Mouse (Mus musculus) G1E (cell line): ENCODE measurements around the gene Neil3. TPM values are rescaled to one million over a fixed set of nuclear protein-coding genes. Genes with fewer than 3 reads are reported as not detected.

Source experiments
- ATAC-seq: 2 replicates; pipeline ENCODE4 v1.8.0; 2016; ENCODE audit warnings: mild to moderate bottlenecking; ENCODE audit not compliant: insufficient number of reproducible peaks, poor library complexity, low FRiP score, severe bottlenecking; ENCODE audit errors: extremely low read depth
- DNase-seq: peaks from one replicate; pipeline ENCODE4 v3.0.0; 2012; ENCODE audit warnings: low spot score
- H3K27me3 ChIP-seq: 2 replicates; pipeline ENCODE4 v1.6.1; 2012; ENCODE audit warnings: mild to moderate bottlenecking, low read length, inconsistent platforms; ENCODE audit not compliant: insufficient read depth
- H3K36me3 ChIP-seq: replicated peaks from 2 replicates; pipeline ENCODE3; 2012; ENCODE audit warnings: mild to moderate bottlenecking, inconsistent platforms
- H3K4me1 ChIP-seq: 2 replicates; pipeline ENCODE4 v1.6.1; 2012; ENCODE audit warnings: low read depth, low read length, inconsistent platforms, mixed read lengths; ENCODE audit not compliant: insufficient read depth
- H3K4me3 ChIP-seq: 2 replicates; pipeline ENCODE4 v1.5.1; 2012; ENCODE audit warnings: low read depth, mild to moderate bottlenecking, inconsistent platforms, low read length, moderate library complexity, mixed read lengths
- H3K9me3 ChIP-seq: replicated peaks from 2 replicates; pipeline ENCODE4 v1.6.1; 2012; ENCODE audit warnings: inconsistent platforms
- CTCF ChIP-seq: IDR thresholded peaks from 2 replicates; pipeline ENCODE4 v1.5.1; 2012; ENCODE audit warnings: low read depth, low read length, inconsistent platforms, mixed read lengths
- GATA1 ChIP-seq: IDR thresholded peaks from 2 replicates; pipeline ENCODE4 v1.6.1; 2012; ENCODE audit warnings: borderline replicate concordance, low read length, inconsistent platforms, mixed read lengths
- GATA2 ChIP-seq: IDR thresholded peaks from 2 replicates; pipeline ENCODE4 v1.6.1; 2012; ENCODE audit warnings: low read depth, low read length, inconsistent platforms, borderline replicate concordance
- POLR2AphosphoS5 ChIP-seq: IDR thresholded peaks from 2 replicates; pipeline ENCODE4 v1.6.1; 2012; ENCODE audit warnings: low read depth, low read length, inconsistent platforms; ENCODE audit not compliant: insufficient replicate concordance
- TAL1 ChIP-seq: conservative IDR thresholded peaks from 2 replicates; pipeline ENCODE4 v1.6.1; 2012; ENCODE audit warnings: low read depth, low read length, inconsistent platforms, mixed read lengths
- polyA plus RNA-seq: library from polyadenylated mRNA; stranded (reverse); fragments of >175 nt; gene quantifications from 2 replicates; pipeline ENCODE4 v1.2.3, GENCODE M21; 2012
- total RNA-seq, 2 experiments: library from RNA; stranded (forward) in 1 of 2; stranded (reverse) in 1 of 2; fragments of 200-1000 nt in 1 of 2; fragments of >200 nt in 1 of 2; fragmentation: Nextera tagmentation in 1 of 2; gene quantifications; 2 replicates each; pipeline ENCODE4 v1.2.3; 2014 to 2017

Neil3 gene
- total and polyA plus RNA-seq, 3 experiments, result 2.6 to 60.7 (median 39.9) TPM

DNA sequence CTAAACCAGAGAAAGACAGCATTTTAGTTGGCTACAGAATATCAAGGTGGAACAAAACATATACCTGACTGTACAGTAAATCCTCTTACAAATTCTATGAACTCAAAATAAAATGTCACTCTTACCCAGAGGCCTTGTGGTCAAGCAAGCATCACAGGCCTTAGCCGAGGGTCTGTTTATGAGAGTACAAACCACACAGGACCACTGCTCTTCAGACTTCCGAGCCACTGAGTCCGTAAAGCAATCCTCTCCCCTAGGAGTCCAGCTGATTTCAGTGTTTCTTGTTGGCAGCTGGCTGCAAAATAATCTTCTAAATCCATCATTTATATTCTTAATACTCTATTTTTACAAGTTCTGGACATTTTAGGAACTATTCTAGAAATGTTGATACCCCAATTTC lies 38.0 kb downstream of the Neil3 start:
- TF ChIP-seq TAL1, result no peak
- no peak for TF ChIP-seq GATA2
- TF ChIP-seq GATA1, result no peak
- TF ChIP-seq POLR2AphosphoS5, result no peak
- TF ChIP-seq CTCF, result no peak
- Histone ChIP-seq H3K9me3 (no peaks in the 10 kb centered on the region), H3K36me3 (peaks cover 37% of the 10 kb centered on the region), H3K27me3 (no peaks in the 10 kb centered on the region), H3K4me1 (peaks cover 4% of the 10 kb centered on the region), H3K4me3 (no peak overlapping the region)
- ATAC-seq (no peak), DNase-seq (no peak)

DNA sequence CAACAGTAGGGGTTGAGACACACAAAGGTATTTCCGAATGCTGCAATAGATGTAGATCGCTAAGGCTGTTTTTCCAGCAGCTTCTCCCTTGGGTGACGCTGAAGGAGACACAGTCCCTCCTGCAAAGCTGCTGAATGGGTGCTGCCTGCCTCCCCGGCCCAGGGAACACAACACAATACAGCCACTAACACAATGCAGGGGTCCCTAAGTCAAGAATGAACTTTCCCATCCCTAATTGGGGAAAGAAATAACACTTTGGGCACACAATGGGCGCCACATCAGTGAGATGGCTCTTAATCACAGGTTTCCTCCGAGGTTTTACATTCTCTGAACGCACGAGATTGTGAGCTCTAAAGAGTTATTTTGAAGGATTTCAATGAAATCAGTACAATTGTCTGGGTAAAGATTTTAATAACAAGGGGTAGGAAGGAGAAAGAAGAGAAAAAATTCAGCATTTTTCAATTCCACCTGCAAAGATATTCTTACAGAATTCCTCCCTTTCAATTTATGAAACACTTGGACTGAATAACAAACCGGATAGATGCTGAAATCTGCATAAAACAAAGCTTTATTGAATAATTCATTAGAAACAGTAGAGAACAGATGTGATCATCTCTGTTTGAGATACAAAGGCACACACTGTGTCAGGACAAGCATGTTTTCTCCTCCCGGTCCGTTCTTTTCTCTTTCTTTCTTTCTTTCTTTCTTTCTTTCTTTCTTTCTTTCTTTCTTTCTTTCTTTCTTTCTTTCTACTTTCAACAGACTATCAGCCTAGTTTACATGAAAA lies 38.6 kb downstream of the Neil3 start:
- Histone ChIP-seq H3K36me3 (peaks cover 33% of the 10 kb centered on the region), H3K4me3 (no peak overlapping the region), H3K4me1 (peaks cover 4% of the 10 kb centered on the region), H3K27me3 (no peaks in the 10 kb centered on the region), H3K9me3 (no peaks in the 10 kb centered on the region)
- TF ChIP-seq CTCF, result no peak
- TF ChIP-seq GATA1, result no peak
- TF ChIP-seq TAL1, result no peak
- no peak for TF ChIP-seq POLR2AphosphoS5
- TF ChIP-seq GATA2, result no peak
- ATAC-seq, result no peak
- no peak for DNase-seq

DNA sequence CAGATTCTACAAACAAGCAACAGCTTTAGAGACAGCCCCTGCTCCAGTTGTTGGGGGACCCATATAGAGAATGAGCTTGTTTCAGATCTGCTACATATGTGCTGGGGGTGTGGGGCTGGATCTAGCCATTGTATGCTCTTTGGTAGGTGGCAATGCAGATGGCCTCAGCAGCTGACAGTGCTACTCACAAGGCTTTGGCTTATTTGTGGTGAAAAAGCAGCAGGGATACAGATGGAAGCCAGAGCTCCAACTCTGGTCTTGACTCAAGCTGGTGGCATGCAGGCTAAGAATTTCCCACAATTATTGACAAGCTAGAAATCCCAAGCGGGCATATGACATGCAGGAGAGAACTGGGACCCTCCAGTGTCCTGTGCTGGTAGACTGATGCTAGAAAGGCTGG lies 40.8 kb downstream of the Neil3 start:
- Histone ChIP-seq H3K36me3 (peaks cover 24% of the 10 kb centered on the region), H3K27me3 (no peaks in the 10 kb centered on the region), H3K4me3 (no peak overlapping the region), H3K4me1 (no peaks in the 10 kb centered on the region), H3K9me3 (no peaks in the 10 kb centered on the region)
- ATAC-seq, result no peak
- TF ChIP-seq GATA2 (no peak), GATA1 (no peak), TAL1 (no peak), POLR2AphosphoS5 (no peak), CTCF (no peak)
- DNase-seq, result no peak

DNA sequence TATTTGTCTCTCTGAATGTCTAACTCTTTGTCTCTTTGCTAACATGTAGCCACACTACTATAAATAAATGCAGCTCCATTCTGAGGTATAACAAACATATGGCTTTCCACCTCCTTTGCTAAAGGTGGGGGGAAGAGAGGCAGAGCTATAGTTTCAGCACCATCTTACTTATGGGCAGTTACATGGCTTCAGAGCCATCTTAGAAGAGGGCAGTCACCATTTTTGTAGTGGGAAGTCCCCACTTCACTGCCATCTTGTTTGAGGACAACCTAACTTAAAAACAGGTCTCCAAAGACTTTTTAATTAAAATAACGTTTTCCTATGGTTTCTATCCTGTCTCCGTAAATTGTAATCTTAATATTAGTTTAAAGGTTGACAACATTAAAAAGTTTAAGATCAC lies 47.1 kb downstream of the Neil3 start:
- H3K4me1 ChIP-seq, result no peaks in the 10 kb centered on the region
- no peak overlapping the region for H3K4me3 ChIP-seq
- no peaks in the 10 kb centered on the region for H3K27me3 ChIP-seq
- TF ChIP-seq GATA2, result no peak
- TF ChIP-seq POLR2AphosphoS5, result no peak
- no peak for TF ChIP-seq CTCF
- H3K9me3 ChIP-seq, result no peaks in the 10 kb centered on the region
- H3K36me3 ChIP-seq, result peaks cover 2% of the 10 kb centered on the region
- DNase-seq (no peak), ATAC-seq (no peak)

DNA sequence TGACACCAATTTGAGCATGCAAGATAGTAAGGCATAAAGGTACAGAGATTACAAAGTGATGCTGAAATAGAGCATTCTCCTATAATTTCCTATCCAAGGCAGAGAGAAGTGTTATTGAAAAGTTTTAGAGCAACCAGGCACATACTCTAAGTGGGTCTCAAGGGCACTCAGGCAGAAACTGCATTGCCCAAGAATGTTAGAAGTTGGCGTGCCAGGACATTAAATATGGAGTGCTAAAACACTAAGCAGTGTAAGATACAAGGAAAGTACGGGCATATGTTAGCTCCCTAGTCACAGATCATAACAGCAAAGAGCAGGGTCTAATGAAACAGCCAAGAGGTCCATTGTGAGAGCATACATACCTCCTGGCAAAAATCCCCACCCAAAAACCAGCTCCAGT lies 65.3 kb downstream of the Neil3 start:
- Histone ChIP-seq H3K27me3 (no peaks in the 10 kb centered on the region), H3K36me3 (no peaks in the 10 kb centered on the region), H3K9me3 (no peaks in the 10 kb centered on the region), H3K4me3 (no peak overlapping the region), H3K4me1 (no peaks in the 10 kb centered on the region)
- DNase-seq (no peak), ATAC-seq (no peak)
- TF ChIP-seq TAL1, result no peak
- no peak for TF ChIP-seq POLR2AphosphoS5
- no peak for TF ChIP-seq GATA2
- TF ChIP-seq CTCF, result no peak
- TF ChIP-seq GATA1, result no peak

DNA sequence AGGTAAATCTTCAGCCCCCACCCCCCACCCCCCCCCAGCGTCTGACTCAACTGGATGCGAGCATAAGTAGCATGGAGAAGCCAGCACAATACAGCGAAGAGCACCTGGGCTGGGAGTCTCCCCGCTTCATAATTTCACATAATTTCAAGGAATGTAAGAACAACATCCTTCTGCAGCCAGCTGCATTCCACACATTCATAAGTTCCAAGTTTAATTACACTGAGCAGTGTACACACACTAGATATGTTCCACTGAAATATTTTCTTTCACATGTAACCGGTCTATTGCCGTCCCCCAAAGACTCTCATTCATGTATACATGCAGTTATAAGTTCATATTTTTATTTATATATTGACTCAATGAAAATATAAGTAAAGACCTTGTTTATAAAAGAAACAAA lies 72.6 kb downstream of the Neil3 start:
- TF ChIP-seq GATA1, result no peak
- TF ChIP-seq POLR2AphosphoS5, result no peak
- no peak for TF ChIP-seq CTCF
- TF ChIP-seq TAL1, result no peak
- TF ChIP-seq GATA2, result no peak
- no peaks in the 10 kb centered on the region for H3K36me3 ChIP-seq
- H3K4me3 ChIP-seq, result no peak overlapping the region
- H3K9me3 ChIP-seq, result no peaks in the 10 kb centered on the region
- H3K27me3 ChIP-seq, result no peaks in the 10 kb centered on the region
- no peaks in the 10 kb centered on the region for H3K4me1 ChIP-seq
- DNase-seq, result no peak
- ATAC-seq, result no peak

DNA sequence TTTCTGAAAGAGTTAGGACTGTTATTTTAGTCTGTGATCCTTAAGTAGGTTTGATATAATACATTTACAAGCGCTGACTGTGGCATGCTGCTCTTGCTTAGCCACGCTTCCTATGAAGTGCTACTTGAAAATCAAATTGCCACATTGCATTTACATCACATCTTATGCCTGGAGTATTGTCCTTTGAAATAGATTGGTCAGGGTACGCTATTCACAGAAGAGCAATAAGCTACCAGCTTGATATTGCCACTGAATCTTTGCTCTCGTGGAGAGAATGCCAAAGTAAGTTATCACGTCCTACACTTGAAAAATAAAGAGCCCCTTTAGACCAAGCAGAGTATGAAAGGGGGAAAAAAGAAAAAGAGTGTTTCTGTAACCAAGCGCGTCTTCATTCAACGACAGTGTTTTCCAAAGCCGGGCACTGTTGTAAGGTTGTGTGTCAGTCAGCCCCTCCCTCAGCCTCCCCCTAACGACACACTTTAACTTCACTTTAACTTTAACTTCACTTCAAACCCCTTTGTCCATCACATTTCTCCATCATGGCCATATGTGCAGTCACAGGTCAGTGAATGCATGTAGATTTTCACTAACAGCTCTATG lies 76.3 kb downstream of the Neil3 start:
- Histone ChIP-seq H3K27me3 (no peaks in the 10 kb centered on the region), H3K36me3 (no peaks in the 10 kb centered on the region), H3K4me3 (no peak overlapping the region), H3K4me1 (no peaks in the 10 kb centered on the region), H3K9me3 (no peaks in the 10 kb centered on the region)
- TF ChIP-seq GATA1 (no peak), CTCF (no peak), TAL1 (no peak), GATA2 (no peak), POLR2AphosphoS5 (no peak)
- DNase-seq (no peak), ATAC-seq (no peak)
